Mouse (Mus musculus) olfactory bulb, adult 2 months (tissue): ENCODE measurements around the gene Ring1.
"Not testable (repeated sequence)": the region's sequence is repeated elsewhere in the genome, so short reads cannot be mapped to it uniquely, and the experiment has no call there.

Experiments
- CTCF ChIP-seq: fragments of 200-500 bp; IDR thresholded peaks from 2 replicates; pipeline ENCODE4 v1.5.1; 2012; ENCODE audit warnings: low read depth, mild to moderate bottlenecking, low read length, moderate library complexity; ENCODE audit not compliant: insufficient read depth
- POLR2A ChIP-seq: fragments of 200-500 bp; IDR thresholded peaks from 2 replicates; pipeline ENCODE4 v1.6.1; 2012; ENCODE audit warnings: mild to moderate bottlenecking, low read depth, low read length, moderate library complexity; ENCODE audit not compliant: insufficient read depth

- TF ChIP-seq CTCF, POLR2A: not testable (repeated sequence)
These were observed 23.7 kb downstream of the Ring1 start for GRCm38 (mm10) chr17:34000796-34001195.
